Mouse (Mus musculus) urinary bladder, adult 2 months (tissue): ENCODE data around the gene Txndc5. TPM values are rescaled to one million over a fixed set of nuclear protein-coding genes. Genes with fewer than 3 reads are reported as not detected.

Experiments used
- DNase-seq: peaks from one replicate; pipeline ENCODE4 v3.0.0; 2022; ENCODE audit warnings: low spot score
- polyA plus RNA-seq: library from polyadenylated mRNA; depleted of rRNA; stranded (reverse); fragments of >200 nt; gene quantifications from 2 replicates; pipeline ENCODE4 v1.2.3, GENCODE M21; 2012; rRNA removed

Gene Txndc5
- polyA plus RNA-seq, result 108 and 144 TPM in 2 replicates

DNA sequence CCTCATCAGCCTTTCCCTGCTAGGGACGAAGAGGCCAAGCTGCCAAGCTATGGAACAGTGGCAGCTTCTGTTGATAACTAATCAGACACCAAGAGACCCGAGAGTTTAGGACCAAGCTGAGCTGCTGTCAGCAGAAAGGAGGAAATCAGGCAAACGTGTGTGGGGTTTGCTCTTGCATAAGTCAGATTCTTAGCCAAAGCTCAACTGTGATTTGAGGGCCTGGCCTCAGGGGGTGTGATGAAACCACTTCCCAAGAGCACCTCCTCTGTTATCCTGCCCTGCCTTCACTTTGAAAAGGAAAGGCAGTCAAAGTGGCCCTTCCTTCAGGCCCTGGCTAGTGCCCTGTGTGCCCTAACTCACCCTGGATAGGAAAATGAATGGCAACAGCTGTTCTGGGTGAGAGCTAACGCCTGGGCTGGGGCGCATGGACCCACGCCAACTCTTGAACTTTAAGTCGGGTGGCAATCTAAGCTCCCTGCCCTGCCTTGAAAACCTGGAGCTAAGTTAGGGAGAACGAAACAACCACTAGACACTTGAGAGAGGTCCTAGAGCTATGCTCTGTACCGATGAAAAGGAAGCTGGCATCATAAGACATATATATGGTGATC, at the start of gene Txndc5:
Txndc5 (minus strand) TSS at position 138 of the 608 bp plus-strand sequence.
- no peak for DNase-seq

GRCm38 (mm10) chr13:38574668-38575067, 46.0 kb upstream of the Txndc5 start:
- DNase-seq, result no peak

GRCm38 (mm10) chr13:38573281-38573680, 44.7 kb upstream of the Txndc5 start:
- no peak for DNase-seq

DNA sequence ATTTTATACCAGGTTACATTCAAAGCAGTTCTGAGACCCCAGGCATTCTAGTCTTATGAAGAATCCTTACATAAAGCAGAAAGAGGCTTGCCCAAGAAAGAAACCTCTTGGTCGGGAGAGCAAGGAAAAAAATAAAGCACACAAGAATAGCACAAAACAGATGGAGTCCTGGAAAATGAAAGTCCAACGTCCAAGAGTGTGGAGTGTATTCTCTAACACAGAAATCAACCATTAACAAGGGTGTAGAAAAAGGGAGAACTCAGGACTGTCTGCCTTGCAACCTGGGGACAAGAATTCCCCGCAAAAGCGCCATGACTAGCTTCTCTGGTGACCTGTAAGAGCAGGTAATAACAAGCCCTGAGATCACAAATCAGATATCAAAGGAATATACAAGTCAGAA, 36.6 kb upstream of the Txndc5 start:
- DNase-seq, result no peak

- no peak for DNase-seq
Measured at GRCm38 (mm10) chr13:38554611-38555010, 26.0 kb upstream of the Txndc5 start.

DNA sequence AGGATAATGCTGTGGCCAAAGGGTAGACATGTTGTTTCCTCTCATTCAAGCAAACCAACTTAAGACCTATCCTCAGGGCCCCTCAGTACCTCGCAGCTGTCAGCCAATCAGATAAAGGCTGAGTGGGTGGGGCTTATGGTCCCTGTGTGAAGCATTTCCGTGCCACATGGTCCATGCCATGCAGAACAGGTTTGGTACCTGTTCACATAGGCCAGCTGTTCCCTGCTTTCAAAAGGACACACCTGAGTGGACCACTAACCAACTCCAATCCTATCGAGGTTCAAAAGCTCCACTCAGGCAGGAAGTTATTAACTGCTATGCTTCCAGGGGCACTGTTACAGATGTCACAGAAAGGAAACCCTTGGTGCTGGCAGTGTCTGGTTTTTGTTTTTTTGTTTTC, 25.6 kb upstream of the Txndc5 start:
- no peak for DNase-seq

GRCm38 (mm10) chr13:38548681-38549080, 20.1 kb upstream of the Txndc5 start:
- no peak for DNase-seq

GRCm38 (mm10) chr13:38547717-38548116, 19.1 kb upstream of the Txndc5 start:
- DNase-seq, result no peak

DNA sequence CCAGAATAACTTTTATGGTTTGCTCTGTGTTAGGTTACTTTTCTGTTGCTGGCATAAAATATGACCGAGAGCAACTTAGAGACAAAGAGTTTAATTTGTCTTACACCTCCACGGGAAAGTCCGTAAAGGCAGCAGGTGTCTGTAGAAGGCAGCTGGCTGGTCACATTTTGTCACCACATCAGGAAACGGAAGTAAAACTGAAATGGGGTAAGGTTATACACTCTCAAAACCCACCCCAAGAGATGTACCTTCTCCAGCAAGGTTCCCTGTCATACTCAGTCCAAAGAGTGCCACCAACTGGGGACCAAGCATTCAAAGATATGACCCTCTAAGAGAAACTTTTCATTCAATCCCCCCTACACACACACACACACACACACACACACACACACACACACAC, 18.1 kb upstream of the Txndc5 start:
- DNase-seq, result no peak

- no peak for DNase-seq
Measured at GRCm38 (mm10) chr13:38545460-38545859, 16.8 kb upstream of the Txndc5 start.

GRCm38 (mm10) chr13:38544769-38545445, 16.3 kb upstream of the Txndc5 start:
- no peak for DNase-seq

DNA sequence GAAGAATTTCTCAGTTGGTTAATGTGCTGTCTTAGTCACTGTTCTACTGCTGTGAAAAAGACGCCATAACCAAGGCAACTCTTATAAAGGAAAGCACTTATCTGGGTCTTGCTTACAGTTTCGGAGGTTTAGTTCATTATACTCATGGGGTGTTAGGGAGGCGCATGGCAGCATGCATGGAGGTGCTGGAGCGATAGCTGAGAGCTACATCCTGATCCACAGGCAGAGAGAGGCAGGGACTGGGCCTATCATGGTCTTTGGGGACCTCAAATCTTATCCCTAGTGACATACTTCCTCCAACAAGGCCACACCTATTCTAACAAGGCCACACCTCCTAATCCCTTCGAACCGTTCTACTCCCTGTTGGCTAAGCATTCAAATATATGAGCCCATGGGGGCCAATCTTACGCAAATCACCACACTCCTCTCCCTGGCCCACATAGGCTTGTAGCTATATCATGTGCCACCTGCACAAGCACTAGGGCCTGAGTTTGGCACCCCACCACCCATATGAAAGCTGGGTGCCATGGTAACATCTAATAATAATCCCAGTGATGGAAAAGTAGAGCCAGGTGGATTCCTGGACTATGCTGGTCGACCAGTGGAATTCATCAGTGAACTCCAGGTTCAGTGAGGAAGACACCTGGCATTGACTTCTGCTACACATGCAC, 15.0 kb upstream of the Txndc5 start:
- DNase-seq, result no peak

GRCm38 (mm10) chr13:38539192-38539900, 10.7 kb upstream of the Txndc5 start:
- no peak for DNase-seq

GRCm38 (mm10) chr13:38537521-38537920, 8.9 kb upstream of the Txndc5 start:
- DNase-seq, result no peak

DNA sequence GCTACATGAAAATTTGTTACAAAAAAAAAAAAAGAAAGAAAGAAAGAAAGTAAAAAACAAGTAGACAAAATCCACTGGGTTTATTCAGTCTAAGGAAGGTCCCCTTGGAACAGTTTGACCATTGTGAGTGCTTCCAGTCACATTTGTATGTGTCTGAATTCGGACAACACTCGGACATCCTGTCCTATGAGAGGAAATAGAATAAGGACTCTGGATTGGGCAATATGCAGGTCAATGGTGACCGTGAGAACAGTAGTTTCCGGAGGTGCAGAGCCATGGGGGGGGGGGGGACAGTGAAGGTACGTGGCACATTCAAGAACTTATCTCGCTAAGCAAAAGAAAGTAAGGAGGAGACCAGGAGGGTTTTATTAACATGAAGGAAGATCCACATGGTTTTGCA, 6.1 kb upstream of the Txndc5 start:
- no peak for DNase-seq

DNA sequence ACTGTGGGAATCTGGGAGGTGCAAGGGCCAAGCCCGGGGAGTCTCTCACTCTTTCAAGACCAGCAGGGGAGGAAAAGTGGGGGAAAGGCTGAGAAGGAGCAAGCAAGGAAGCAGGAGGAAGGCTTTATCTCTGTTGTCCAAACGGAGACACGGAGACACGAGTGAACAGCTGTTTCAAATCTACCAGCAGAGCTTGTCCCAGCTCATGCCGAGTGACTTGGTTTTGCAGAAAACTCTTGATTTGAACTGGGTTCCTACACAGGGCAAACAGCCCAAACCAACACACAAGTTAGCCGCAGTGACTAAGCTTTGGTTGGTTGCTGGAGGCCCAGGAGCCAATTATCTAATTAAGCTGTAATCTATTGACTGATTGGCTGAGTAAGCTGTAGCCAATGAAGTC, 5.4 kb upstream of the Txndc5 start:
- DNase-seq, result peak; percentile 16

GRCm38 (mm10) chr13:38533461-38533860, 4.8 kb upstream of the Txndc5 start:
- peak; percentile 10 for DNase-seq

DNA sequence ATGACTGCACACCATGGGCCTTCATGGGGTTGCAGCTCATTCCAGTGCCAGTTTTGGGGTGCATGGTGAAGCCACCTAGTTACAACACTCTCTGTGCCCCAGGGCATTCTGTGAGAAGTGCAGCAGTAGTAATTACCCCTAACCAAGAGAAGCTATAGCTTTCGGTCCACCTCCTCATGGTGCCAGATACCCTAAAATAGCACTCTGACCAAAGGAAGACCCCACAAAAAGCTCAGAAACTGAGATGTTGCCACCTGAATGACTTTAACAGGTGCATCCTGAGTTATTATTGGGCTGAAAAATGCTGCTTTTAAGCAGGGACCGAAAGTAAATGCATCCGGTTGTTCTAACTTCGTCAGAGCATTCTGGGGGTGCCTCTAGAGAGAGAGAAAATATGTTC, 2.9 kb upstream of the Txndc5 start:
- no peak for DNase-seq

GRCm38 (mm10) chr13:38529576-38529975, 952 bp upstream of the Txndc5 start:
- DNase-seq, result no peak

- DNase-seq, result peak; percentile 84
Measured at GRCm38 (mm10) chr13:38527797-38528650, 600 bp downstream of the Txndc5 start.

GRCm38 (mm10) chr13:38527041-38527796, 1.4 kb downstream of the Txndc5 start:
- no peak for DNase-seq
